ENCODE assay signal across 15 mouse cellular contexts in the genomic region with DNA sequence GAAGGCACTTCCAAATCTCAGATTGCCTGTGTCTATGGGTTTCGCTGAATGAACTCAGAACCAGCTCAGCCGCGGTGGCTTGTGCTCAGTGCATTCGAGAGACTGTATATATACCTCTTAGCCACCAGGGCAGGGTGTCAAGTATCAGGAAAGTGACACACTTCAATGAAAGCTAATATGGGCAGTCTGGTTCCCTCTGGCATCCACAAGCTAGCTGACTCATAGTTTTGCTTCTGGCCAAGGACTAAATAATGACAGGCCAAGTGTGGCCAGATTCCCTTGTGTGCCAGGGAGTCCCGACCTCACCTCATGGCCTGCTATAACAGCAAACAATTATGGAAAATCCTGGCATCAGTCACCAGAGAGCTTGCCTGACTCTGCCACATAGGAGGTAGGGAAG.
DNase-seq lines count a peak whose midpoint lies in the region; ATAC-seq and TF ChIP-seq lines count a peak whose summit lies in the region.
"Had no signal": no experiment of that assay in that cellular context is flagged by ENCODE, and none has a peak within 500 bp of the region (broad histone marks: within the 10 kb centered on the region; RNA-seq: fewer than 3 reads in every experiment).

No protein-coding gene starts in this region.

- no peak overlapping the region for H3K4me2 ChIP-seq in kidney, postnatal 0 days (ENCODE audit: low read length)
- no peak overlapping the region for H3K4me2 ChIP-seq in hindbrain, embryonic 13.5 days
- H3K4me2 ChIP-seq: embryonic facial prominence, embryonic 13.5 days; hindbrain, embryonic 12.5 days; limb, embryonic 13.5 days; lung, embryonic 14.5 days; midbrain, embryonic 15.5 days; neural tube, embryonic 15.5 days had no signal

- no peaks in the 10 kb centered on the region for H3K27me3 ChIP-seq in kidney, postnatal 0 days (ENCODE audit: insufficient read depth, low read length)
- H3K27me3 ChIP-seq in cerebellum, adult 2 months (ENCODE audit: control insufficient read depth, insufficient read depth, low read length), result no peaks in the 10 kb centered on the region
- no peaks in the 10 kb centered on the region for H3K27me3 ChIP-seq in hindbrain, embryonic 13.5 days
- H3K27me3 ChIP-seq: embryonic facial prominence, embryonic 13.5 days; hindbrain, embryonic 12.5 days; limb, embryonic 13.5 days; midbrain, embryonic 15.5 days; neural tube, embryonic 15.5 days had no signal

- TF ChIP-seq POLR2A in cerebellum, adult 2 months (IDR thresholded peaks at IDR 0.05; ENCODE audit: borderline replicate concordance, insufficient read depth, low read length), result no peak

- no peak overlapping the region for H3K4me3 ChIP-seq in kidney, postnatal 0 days (replicated peaks; ENCODE audit: low read depth, low read length)
- H3K4me3 ChIP-seq in cerebellum, adult 2 months (replicated peaks; ENCODE audit: insufficient read depth, low read depth, low read length), result no peak overlapping the region
- no peak overlapping the region for H3K4me3 ChIP-seq in hindbrain, embryonic 13.5 days
- H3K4me3 ChIP-seq: embryonic facial prominence, embryonic 13.5 days; hindbrain, embryonic 12.5 days; limb, embryonic 13.5 days; midbrain, embryonic 15.5 days; neural tube, embryonic 15.5 days had no signal

- no peaks in the 10 kb centered on the region for H3K36me3 ChIP-seq in kidney, postnatal 0 days (ENCODE audit: insufficient read depth, low read length)
- H3K36me3 ChIP-seq in hindbrain, embryonic 13.5 days, result peaks cover 20% of the 10 kb centered on the region; the same call in 1 of the 2 replicates
- H3K36me3 ChIP-seq: embryonic facial prominence, embryonic 13.5 days; hindbrain, embryonic 12.5 days; limb, embryonic 13.5 days had no signal

- H3K4me1 ChIP-seq in kidney, postnatal 0 days (replicated peaks; ENCODE audit: insufficient read depth, low read length), result no peaks in the 10 kb centered on the region
- H3K4me1 ChIP-seq in cerebellum, adult 2 months (ENCODE audit: control insufficient read depth, insufficient read depth, low read length), result peaks cover 4% of the 10 kb centered on the region; the same call in 1 of the 2 replicates
- no peaks in the 10 kb centered on the region for H3K4me1 ChIP-seq in hindbrain, embryonic 13.5 days (replicated peaks)
- H3K4me1 ChIP-seq: embryonic facial prominence, embryonic 13.5 days; hindbrain, embryonic 12.5 days; limb, embryonic 13.5 days; midbrain, embryonic 15.5 days; neural tube, embryonic 15.5 days had no signal

- peak; percentile 52; the same call in 1 of the 2 replicates for ATAC-seq in kidney, postnatal 0 days (replicated peaks; ENCODE audit: low FRiP score, low read depth)
- ATAC-seq in hindbrain, embryonic 13.5 days (ENCODE audit: low FRiP score), result no peak
- ATAC-seq: midbrain, embryonic 15.5 days had no signal

- no peak overlapping the region for H3K27ac ChIP-seq in kidney, postnatal 0 days
- no peak overlapping the region for H3K27ac ChIP-seq in cerebellum, adult 2 months (ENCODE audit: insufficient read depth, low read length)
- H3K27ac ChIP-seq in hindbrain, embryonic 13.5 days, result no peak overlapping the region
- H3K27ac ChIP-seq: embryonic facial prominence, embryonic 13.5 days; hindbrain, embryonic 12.5 days; limb, embryonic 13.5 days; midbrain, embryonic 15.5 days; neural tube, embryonic 15.5 days had no signal

- H3K9me3 ChIP-seq in kidney, postnatal 0 days (replicated peaks; ENCODE audit: low read length), result no peaks in the 10 kb centered on the region
- no peaks in the 10 kb centered on the region for H3K9me3 ChIP-seq in hindbrain, embryonic 13.5 days
- H3K9me3 ChIP-seq: embryonic facial prominence, embryonic 13.5 days; hindbrain, embryonic 12.5 days; limb, embryonic 13.5 days; midbrain, embryonic 15.5 days; neural tube, embryonic 15.5 days had no signal

- peak; percentile 19; the same call in 1 of the 2 replicates for TF ChIP-seq CTCF in kidney, postnatal 0 days (IDR thresholded peaks at IDR 0.05; ENCODE audit: low read depth)
- TF ChIP-seq CTCF in cerebellum, adult 2 months (IDR thresholded peaks at IDR 0.05; ENCODE audit: borderline replicate concordance, insufficient read depth, low read depth, low read length), result peak; percentile 15; the same call in 1 of the 2 replicates

- H3K9ac ChIP-seq in kidney, postnatal 0 days (ENCODE audit: low read depth, low read length), result no peak overlapping the region
- H3K9ac ChIP-seq in hindbrain, embryonic 13.5 days, result no peak overlapping the region
- H3K9ac ChIP-seq: embryonic facial prominence, embryonic 13.5 days; hindbrain, embryonic 12.5 days; limb, embryonic 13.5 days; lung, embryonic 14.5 days; midbrain, embryonic 15.5 days; neural tube, embryonic 15.5 days had no signal

- 39% methylated on average over 5 of the region's 5 CpGs for WGBS in kidney, postnatal 0 days
- WGBS in cerebellum, adult 2 months, result 20% methylated on average over 5 of the region's 5 CpGs
- 80% methylated on average over 5 of the region's 5 CpGs for WGBS in hindbrain, embryonic 13.5 days

- peak; percentile 26 for DNase-seq in kidney, postnatal 0 days (ENCODE audit: low spot score)
- no peak for DNase-seq in kidney, adult 9 months
- DNase-seq in cerebellum, adult 2 months, result peak; percentile 57 to 86
- peak; percentile 0 for DNase-seq in fibroblast of lung, adult 2 months (ENCODE audit: low read depth)
- DNase-seq in skeletal muscle tissue, adult 2 months (ENCODE audit: low read depth, low spot score), result peak; percentile 83
- DNase-seq in thymus, postnatal 36 days, result no peak
- DNase-seq: lung, embryonic 14.5 days; right cerebral cortex, postnatal 14 days; thymus, adult 18-20 months had no signal

Comparison
In these comparisons a context has a peak if more than half of its experiments do, and no peak if none do; other contexts are left out.
1. DNase-seq: peak in kidney, postnatal 0 days (single experiment), cerebellum, adult 2 months (2 of 2), fibroblast of lung, adult 2 months (single experiment) and skeletal muscle tissue, adult 2 months (single experiment); none in kidney, adult 9 months (single experiment) and thymus, postnatal 36 days (0 of 2).